Mouse (Mus musculus): ENCODE results near the gene Phldb2.

DNA sequence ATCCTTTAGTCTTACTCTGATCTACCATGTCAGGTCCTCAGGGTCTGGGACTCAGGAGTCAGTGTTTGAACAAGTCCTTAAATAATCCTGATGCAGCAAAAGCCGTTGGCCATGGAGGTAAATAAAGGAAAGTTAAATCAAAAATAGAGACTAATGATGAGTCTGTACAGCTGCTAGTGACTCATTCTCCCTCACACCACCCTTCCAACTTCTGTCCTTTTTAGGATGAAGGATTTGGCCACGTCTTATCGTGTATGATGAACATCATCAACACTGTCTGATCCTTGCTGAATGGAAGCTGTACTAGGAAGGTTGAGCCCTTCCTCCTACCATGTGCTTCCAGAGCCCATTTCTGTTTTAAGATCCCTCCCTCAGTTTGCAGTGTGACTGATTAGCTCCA lies 23.1 kb downstream of the Phldb2 start:
- TF ChIP-seq CTCF (IDR thresholded peaks at IDR 0.05; ENCODE audit: borderline replicate concordance, insufficient read depth, low read depth, low read length) = no peak
- no peak for TF ChIP-seq POLR2A (IDR thresholded peaks at IDR 0.05; ENCODE audit: borderline replicate concordance, insufficient read depth, low read length)

Measured in cerebellum, adult 2 months (tissue).